In the genomic region with DNA sequence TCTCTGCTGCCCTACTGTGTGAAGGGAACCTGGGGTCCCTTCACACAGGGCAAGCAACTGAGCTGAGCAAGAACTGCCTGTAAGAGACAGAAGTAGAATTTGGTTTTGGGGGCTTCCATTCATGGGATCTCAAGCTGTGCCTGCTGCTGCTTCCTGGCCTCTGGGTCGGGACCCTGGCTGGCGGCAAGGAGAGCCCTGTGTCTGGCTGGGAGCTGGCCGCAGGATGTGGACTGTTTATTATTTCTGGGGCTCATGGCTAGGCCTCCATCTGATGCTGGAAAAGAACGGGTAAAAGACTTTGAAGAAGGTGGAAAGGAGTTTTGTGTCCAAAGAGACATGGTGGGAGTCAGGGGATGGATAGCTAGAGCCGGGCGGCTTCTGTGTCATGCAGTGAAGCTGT, we compare ENCODE assay signal across 18 mouse cellular contexts.
"Had no signal": no experiment of that assay in that cellular context is flagged by ENCODE, and none has a peak within 500 bp of the region (broad histone marks: within the 10 kb centered on the region; RNA-seq: fewer than 3 reads in every experiment).

No protein-coding gene starts in this region.

- H3K4me1 ChIP-seq: liver, embryonic 13.5 days; megakaryocyte, embryonic 14.5 days had no signal

- ATAC-seq: intestine, postnatal 0 days; midbrain, embryonic 13.5 days; midbrain, embryonic 16.5 days had no signal

- H3K36me3 ChIP-seq: liver, embryonic 13.5 days; midbrain, embryonic 10.5 days; midbrain, embryonic 13.5 days had no signal

- DNase-seq: kidney, adult 2 months; kidney, postnatal 25 days; layer of hippocampus, postnatal 36 days; liver, embryonic 13.5 days; right cerebral cortex, adult 18-20 months; right cerebral cortex, postnatal 14 days; right cerebral cortex, postnatal 4 days; thymus, adult 2 months; thymus, postnatal 14 days; thymus, postnatal 4 days had no signal

- H3K4me3 ChIP-seq: left cerebral cortex, adult 2 months; liver, embryonic 13.5 days; megakaryocyte, embryonic 14.5 days; midbrain, embryonic 10.5 days; midbrain, embryonic 13.5 days had no signal

- H3K27ac ChIP-seq: kidney, postnatal 0 days; left cerebral cortex, adult 2 months; liver, embryonic 13.5 days; midbrain, embryonic 10.5 days; midbrain, embryonic 13.5 days; stomach, postnatal 0 days had no signal

- H3K4me2 ChIP-seq: liver, embryonic 13.5 days; midbrain, embryonic 13.5 days had no signal

- H3K9me3 ChIP-seq: liver, embryonic 13.5 days; megakaryocyte, embryonic 14.5 days; midbrain, embryonic 10.5 days; midbrain, embryonic 13.5 days had no signal

- H3K9ac ChIP-seq: liver, embryonic 13.5 days; midbrain, embryonic 13.5 days had no signal
